Mouse (Mus musculus) midbrain, embryonic 12.5 days (tissue): Measurements from ENCODE around the gene Gja5. TPM values are rescaled to one million over a fixed set of nuclear protein-coding genes. Genes with fewer than 3 reads are reported as not detected.

ENCODE experiments used
- ATAC-seq: fragments of 200-750 bp; cut with Nextera tagmentation; 2 replicates; pipeline ENCODE4 v1.8.0; 2017; ENCODE audit warnings: low read depth, moderate TSS enrichment, moderate library complexity; ENCODE audit not compliant: low FRiP score
- H3K27ac ChIP-seq: fragments of 300-500 bp; sonication (generic); replicated peaks from 2 replicates; pipeline ENCODE4 v1.5.1; 2016; ENCODE audit warnings: mild to moderate bottlenecking
- H3K27me3 ChIP-seq: fragments of 300-500 bp; sonication (generic); 2 replicates; pipeline ENCODE4 v1.6.1; 2016; ENCODE audit warnings: mild to moderate bottlenecking
- H3K36me3 ChIP-seq: fragments of 300-500 bp; sonication (generic); 2 replicates; pipeline ENCODE4 v1.6.1; 2016
- H3K4me1 ChIP-seq: fragments of 300-500 bp; sonication (generic); 2 replicates; pipeline ENCODE4 v1.6.1; 2016
- H3K4me2 ChIP-seq: fragments of 300-500 bp; sonication (generic); replicated peaks from 2 replicates; pipeline ENCODE4 v1.6.1; 2016; ENCODE audit warnings: mild to moderate bottlenecking, moderate library complexity
- H3K4me3 ChIP-seq: fragments of 300-500 bp; sonication (generic); 2 replicates; pipeline ENCODE4 v1.5.1; 2016; ENCODE audit warnings: mild to moderate bottlenecking
- H3K9ac ChIP-seq: fragments of 300-500 bp; sonication (generic); replicated peaks from 2 replicates; pipeline ENCODE4 v1.6.1; 2016; ENCODE audit warnings: mild to moderate bottlenecking, moderate library complexity
- H3K9me3 ChIP-seq: fragments of 300-500 bp; sonication (generic); 2 replicates; pipeline ENCODE4 v1.6.1; 2016; ENCODE audit warnings: mild to moderate bottlenecking
- WGBS: fragments of 180-500 bp; shearing (Covaris S2); methylation state at CpG from one replicate; pipeline ENCODE4 v1.1.7; 2016; 5-methylcytosine and 5-hydroxymethylcytosine counted together
- polyA plus RNA-seq: library from polyadenylated mRNA; unstranded; fragments of >200 nt; fragmentation: Nextera tagmentation; extraction: Ambion mirVana; gene quantifications from 2 replicates; pipeline ENCODE4 v1.2.1, GENCODE M21; 2016

The Gja5 gene
- polyA plus RNA-seq, 1 experiment from 2014 or later, result 5.4 TPM

DNA sequence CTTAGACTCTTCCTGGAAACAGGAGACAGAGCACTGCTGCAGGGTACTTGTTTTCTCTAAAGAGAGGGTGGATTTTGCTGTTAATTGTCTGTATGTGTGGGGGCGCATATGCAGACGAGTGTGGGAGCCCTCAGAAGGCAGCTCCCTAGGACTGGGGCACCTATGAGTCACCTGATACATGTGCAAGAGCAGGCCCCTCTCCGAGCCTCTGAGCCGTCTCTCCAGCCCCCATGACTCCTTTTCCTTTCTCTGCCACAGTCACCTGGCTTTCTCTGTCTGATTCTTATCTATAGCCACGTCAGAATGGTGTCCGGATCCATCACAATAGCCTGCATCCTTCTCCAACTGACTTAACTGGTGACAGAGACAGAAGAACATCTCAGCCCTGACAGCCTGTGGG is 22.9 kb upstream of the Gja5 start:
- H3K36me3 ChIP-seq, result peaks cover 50% of the 10 kb centered on the region
- no peak overlapping the region for H3K4me3 ChIP-seq
- no peak overlapping the region for H3K9ac ChIP-seq
- 91% methylated on average over 6 of the region's 6 CpGs for WGBS
- H3K27me3 ChIP-seq, result no peaks in the 10 kb centered on the region
- H3K9me3 ChIP-seq, result no peaks in the 10 kb centered on the region
- no peaks in the 10 kb centered on the region for H3K4me1 ChIP-seq
- ATAC-seq, result no peak
- no peak overlapping the region for H3K27ac ChIP-seq
- H3K4me2 ChIP-seq, result no peak overlapping the region

DNA sequence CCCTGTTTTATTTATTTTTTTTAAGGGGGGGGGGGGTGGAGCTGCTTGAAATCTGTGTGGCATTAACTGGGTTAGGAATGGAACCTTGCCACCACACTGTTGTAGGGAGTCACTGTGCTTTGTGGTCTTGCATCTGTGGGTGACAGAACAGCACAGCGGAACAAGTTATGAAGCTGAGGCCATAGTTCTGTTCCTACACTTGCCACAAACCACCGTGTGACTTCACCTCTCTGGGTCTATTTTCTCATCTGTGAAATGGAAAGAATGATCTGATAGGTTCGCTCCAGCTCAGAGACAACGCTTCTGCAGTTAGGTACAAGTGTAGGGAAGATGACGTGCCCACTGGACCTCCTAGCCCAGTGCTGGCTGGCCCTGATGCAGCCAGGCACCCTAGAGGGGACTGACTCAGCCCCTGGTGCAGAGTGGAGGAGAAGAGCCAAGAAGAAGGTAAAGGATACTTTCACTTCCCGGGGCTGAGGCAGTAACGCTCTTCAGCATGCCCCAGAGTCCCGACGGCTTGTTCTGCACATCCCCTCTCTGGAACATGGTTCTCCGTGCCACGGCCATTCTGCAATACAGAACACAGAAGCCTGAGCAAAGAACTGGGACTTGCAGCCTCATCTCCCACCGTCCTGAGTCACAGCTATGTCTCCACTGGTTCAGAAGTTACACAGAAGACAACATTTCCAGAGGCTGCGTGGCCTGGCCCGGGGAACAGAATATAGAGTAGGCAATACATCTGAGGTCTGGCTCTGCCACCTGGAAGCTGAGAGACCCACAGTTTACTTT is 22.2 kb upstream of the Gja5 start:
- H3K9me3 ChIP-seq, result no peaks in the 10 kb centered on the region
- no peaks in the 10 kb centered on the region for H3K27me3 ChIP-seq
- no peak overlapping the region for H3K4me2 ChIP-seq
- no peak overlapping the region for H3K27ac ChIP-seq
- no peak for ATAC-seq
- WGBS, result 95% methylated on average over 14 of the region's 14 CpGs
- H3K36me3 ChIP-seq, result peaks cover 55% of the 10 kb centered on the region
- no peaks in the 10 kb centered on the region for H3K4me1 ChIP-seq
- H3K9ac ChIP-seq, result no peak overlapping the region
- no peak overlapping the region for H3K4me3 ChIP-seq

DNA sequence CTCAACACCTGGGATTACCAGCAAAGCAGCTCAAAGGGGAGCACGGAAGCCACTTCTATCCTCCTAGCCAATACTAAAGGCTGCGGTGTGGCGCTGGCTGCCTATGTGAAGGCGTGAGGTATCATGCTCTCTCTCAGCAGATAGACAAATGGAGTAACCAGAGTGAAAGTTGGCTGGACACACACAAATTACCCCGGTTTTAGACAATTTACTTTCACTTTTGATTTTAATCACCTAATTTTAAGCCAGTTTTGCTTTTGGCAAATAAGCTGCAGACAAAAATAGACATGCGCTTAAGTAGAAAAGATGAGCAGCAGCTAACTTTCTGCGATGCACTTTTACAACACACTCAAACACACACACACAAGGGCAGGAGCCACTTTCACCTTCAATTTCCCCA is 20.8 kb upstream of the Gja5 start:
- ATAC-seq, result no peak
- Histone ChIP-seq H3K9ac (no peak overlapping the region), H3K9me3 (no peaks in the 10 kb centered on the region), H3K27ac (no peak overlapping the region), H3K27me3 (no peaks in the 10 kb centered on the region), H3K36me3 (peaks cover 54% of the 10 kb centered on the region), H3K4me2 (no peak overlapping the region), H3K4me1 (no peaks in the 10 kb centered on the region), H3K4me3 (no peak overlapping the region)
- 95% methylated on average over 7 of the region's 7 CpGs for WGBS

DNA sequence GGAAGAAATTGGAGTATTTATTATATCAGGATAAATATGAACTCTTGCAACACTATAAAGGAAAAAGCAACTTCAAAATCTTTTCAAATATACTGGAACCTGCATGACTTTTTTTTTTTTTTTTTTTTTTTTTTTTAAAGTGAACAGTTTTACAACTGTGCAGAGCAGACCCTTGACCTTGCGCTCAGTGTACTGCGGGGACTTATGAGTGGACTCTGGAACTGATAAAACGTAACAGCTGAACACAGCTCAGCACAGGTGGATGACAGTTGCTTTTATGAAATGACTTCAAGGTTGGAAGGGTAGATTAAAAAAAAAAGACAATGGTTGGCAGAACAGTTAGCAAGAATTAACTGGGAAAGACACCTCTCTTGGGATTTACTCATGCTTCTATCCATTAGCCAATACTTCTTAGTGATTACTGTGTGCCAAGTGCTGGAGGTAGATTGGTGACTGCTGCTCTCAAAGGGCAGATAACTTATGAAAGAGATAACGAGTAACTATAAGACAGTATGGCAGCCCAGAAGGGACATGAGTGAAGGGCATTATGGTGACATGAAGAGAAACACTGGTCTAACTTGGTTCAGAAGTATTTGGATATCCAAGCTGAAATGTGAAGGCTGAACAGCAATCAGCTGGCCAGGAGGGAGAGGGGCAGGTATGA is 2.0 kb upstream of the Gja5 start:
- Histone ChIP-seq H3K4me2 (no peak overlapping the region), H3K9me3 (no peaks in the 10 kb centered on the region), H3K4me1 (peaks cover 10% of the 10 kb centered on the region), H3K36me3 (peaks cover 2% of the 10 kb centered on the region; the same call in 1 of the 2 replicates), H3K9ac (no peak overlapping the region), H3K4me3 (no peak overlapping the region), H3K27ac (no peak overlapping the region), H3K27me3 (peaks cover 13% of the 10 kb centered on the region)
- 92% methylated on average over 4 of the region's 4 CpGs for WGBS
- ATAC-seq, result no peak

DNA sequence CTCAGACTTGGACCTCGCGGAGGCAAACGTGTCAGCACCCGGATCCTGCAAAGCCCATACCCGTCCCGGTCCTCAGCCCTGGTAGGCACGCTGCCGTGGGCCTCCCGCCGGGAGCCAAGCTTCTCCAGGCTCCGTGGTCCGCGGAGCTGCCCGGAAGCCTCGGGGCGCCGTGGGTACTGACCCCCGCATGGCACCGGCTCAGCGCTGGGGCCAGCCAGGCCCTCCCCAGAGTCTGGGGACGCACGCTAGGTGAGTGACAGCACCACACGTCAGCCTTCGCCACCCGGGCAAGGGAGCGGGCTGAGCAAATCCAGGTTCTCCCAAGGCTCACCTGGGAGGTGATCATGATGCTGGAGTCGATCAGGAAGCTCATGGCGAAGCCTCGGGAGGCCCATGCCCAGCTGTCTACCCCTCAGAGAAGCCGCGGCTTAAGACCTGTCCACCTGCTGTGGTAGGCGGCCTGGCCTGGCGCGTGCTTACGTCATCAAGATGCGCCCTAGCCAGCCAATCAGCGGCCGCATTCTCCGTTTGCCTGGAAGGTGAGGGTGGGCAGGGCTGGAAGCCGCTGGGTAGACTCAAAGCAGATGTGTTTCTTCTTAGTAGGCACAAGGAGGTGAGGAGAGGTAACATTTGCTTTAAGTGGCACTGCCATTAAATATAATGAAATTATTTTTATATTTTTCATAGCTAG is 503 bp downstream of the Gja5 start, which contains the start of gene Gpr89:
TSS of gene Gpr89 (minus strand) at position 496 of the 691 bp plus-strand sequence.
- peaks cover 17% of the 10 kb centered on the region for H3K27me3 ChIP-seq
- no peak within 1 kb of the TSS for H3K27ac ChIP-seq
- H3K9me3 ChIP-seq, result no peaks in the 10 kb centered on the region
- under 1% methylated on average over 40 of the region's 40 CpGs for WGBS
- peak within 1 kb of the TSS; percentile 67 for H3K4me2 ChIP-seq
- peak; percentile 98 for ATAC-seq
- H3K4me3 ChIP-seq, result peak within 1 kb of the TSS; percentile 80
- peak within 1 kb of the TSS; percentile 76 for H3K9ac ChIP-seq
- no peaks in the 10 kb centered on the region for H3K36me3 ChIP-seq
- peaks cover 10% of the 10 kb centered on the region for H3K4me1 ChIP-seq

DNA sequence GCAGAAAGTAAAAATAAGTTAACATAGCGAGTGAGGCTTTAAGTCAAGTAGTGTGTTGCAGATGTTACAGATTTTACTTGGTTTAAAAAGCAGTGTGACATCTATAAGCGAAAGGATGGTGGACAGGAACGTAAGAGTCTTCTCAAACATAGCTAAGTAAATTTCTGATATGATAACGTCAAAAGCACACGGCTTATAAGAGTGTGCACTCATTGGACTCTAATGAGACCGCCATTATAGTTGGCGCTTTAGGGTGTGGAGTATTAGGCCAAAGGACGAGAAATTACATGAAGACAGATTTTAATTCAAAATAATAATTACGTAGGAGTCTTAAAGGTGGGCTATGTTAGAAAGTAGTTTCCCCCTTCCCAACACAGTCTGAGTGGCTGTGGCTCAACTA is 1.1 kb downstream of the Gja5 start:
- peak overlapping the region; percentile 80 for H3K4me3 ChIP-seq
- no peaks in the 10 kb centered on the region for H3K36me3 ChIP-seq
- no peaks in the 10 kb centered on the region for H3K9me3 ChIP-seq
- 0 out of 2 replicates have a peak, but pooled peaks have one; percentile 32 for ATAC-seq
- H3K9ac ChIP-seq, result peak overlapping the region; percentile 76
- H3K4me1 ChIP-seq, result peaks cover 10% of the 10 kb centered on the region
- no peak overlapping the region for H3K27ac ChIP-seq
- H3K4me2 ChIP-seq, result peak overlapping the region; percentile 67
- 43% methylated on average over 9 of the region's 9 CpGs for WGBS
- peaks cover 17% of the 10 kb centered on the region for H3K27me3 ChIP-seq

DNA sequence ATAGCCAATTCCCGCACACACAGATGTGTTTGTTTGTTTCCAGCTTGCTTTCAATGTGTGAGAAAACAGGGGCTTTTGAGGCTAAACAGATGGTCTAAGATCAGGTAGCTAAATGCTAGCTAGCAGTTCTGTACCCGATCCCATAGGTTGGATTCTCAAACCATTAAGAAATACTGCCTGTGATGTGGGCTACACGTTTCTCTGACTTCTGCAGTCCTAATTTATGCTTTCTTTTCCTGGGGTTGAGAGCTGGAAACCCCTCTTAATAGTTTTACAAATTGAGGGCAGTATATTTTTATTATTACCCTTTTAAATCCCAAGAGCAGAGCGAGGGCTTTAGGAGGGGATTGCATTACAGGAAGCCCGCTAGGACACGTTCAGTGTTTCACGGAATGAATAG is 16.5 kb downstream of the Gja5 start:
- Histone ChIP-seq H3K36me3 (no peaks in the 10 kb centered on the region), H3K27me3 (no peaks in the 10 kb centered on the region), H3K9me3 (no peaks in the 10 kb centered on the region), H3K9ac (no peak overlapping the region), H3K4me1 (no peaks in the 10 kb centered on the region), H3K4me2 (no peak overlapping the region), H3K27ac (no peak overlapping the region), H3K4me3 (no peak overlapping the region)
- ATAC-seq, result no peak
- WGBS, result 80% methylated on average over 7 of the region's 7 CpGs

- ATAC-seq, result no peak
- Histone ChIP-seq H3K27me3 (peaks cover 2% of the 10 kb centered on the region; the same call in 1 of the 2 replicates), H3K9ac (no peak overlapping the region), H3K4me2 (no peak overlapping the region), H3K36me3 (no peaks in the 10 kb centered on the region), H3K4me1 (no peaks in the 10 kb centered on the region), H3K9me3 (no peaks in the 10 kb centered on the region), H3K4me3 (no peak overlapping the region), H3K27ac (no peak overlapping the region)
- 86% methylated on average over 4 of the region's 4 CpGs for WGBS
These were observed 20.1 kb downstream of the Gja5 start for GRCm38 (mm10) chr3:96924631-96925030.

GRCm38 (mm10) chr3:96925920-96926319 is 21.4 kb downstream of the Gja5 start, which contains the start of gene Gja8:
Gene Gja8 (minus strand): TSS chr3:96926020.
- Histone ChIP-seq H3K27ac (no peak within 1 kb of the TSS), H3K4me2 (no peak within 1 kb of the TSS), H3K36me3 (no peaks in the 10 kb centered on the region), H3K9me3 (no peaks in the 10 kb centered on the region), H3K27me3 (peaks cover 8% of the 10 kb centered on the region; the same call in 1 of the 2 replicates), H3K4me1 (peaks cover 3% of the 10 kb centered on the region; the same call in 1 of the 2 replicates), H3K4me3 (no peak within 1 kb of the TSS), H3K9ac (no peak within 1 kb of the TSS)
- 67% methylated on average over 6 of the region's 6 CpGs for WGBS
- ATAC-seq, result no peak

DNA sequence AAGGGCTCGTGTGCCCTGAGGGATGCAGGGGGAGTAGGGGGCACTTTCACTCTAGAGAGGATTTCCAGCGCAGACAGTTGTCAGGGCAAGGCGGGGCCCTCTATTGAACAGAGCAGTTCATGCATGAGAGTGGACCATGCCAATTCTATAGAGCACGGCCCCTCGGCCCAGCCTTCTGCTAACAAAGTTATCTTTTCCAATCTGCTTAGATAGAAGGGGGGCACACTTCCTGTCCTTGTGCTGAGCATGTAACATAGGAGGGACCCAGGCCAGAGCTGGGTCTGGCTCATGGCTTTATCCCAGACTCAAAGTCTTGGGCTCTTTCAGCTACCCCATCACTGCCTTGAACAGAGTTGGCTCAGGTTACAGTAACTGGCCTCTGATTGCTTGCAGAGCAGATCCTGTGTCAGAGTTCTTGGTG is 26.8 kb downstream of the Gja5 start:
- Histone ChIP-seq H3K4me2 (peak overlapping the region; percentile 21), H3K4me1 (peaks cover 12% of the 10 kb centered on the region), H3K27me3 (peaks cover 35% of the 10 kb centered on the region), H3K9me3 (no peaks in the 10 kb centered on the region), H3K9ac (no peak overlapping the region), H3K4me3 (no peak overlapping the region), H3K36me3 (no peaks in the 10 kb centered on the region), H3K27ac (no peak overlapping the region)
- 11% methylated on average over 5 of the region's 5 CpGs for WGBS
- peak; percentile 63 for ATAC-seq

- Histone ChIP-seq H3K27ac (no peak overlapping the region), H3K4me3 (no peak overlapping the region), H3K4me1 (peaks cover 27% of the 10 kb centered on the region), H3K27me3 (peaks cover 27% of the 10 kb centered on the region), H3K9ac (no peak overlapping the region), H3K9me3 (no peaks in the 10 kb centered on the region), H3K36me3 (no peaks in the 10 kb centered on the region), H3K4me2 (no peak overlapping the region)
- no peak for ATAC-seq
- WGBS, result 10% methylated on average over 6 of the region's 6 CpGs
These were observed 31.7 kb downstream of the Gja5 start for GRCm38 (mm10) chr3:96936241-96936640.

- no peak overlapping the region for H3K4me3 ChIP-seq
- H3K9me3 ChIP-seq, result no peaks in the 10 kb centered on the region
- peaks cover 20% of the 10 kb centered on the region for H3K27me3 ChIP-seq
- H3K27ac ChIP-seq, result 0 out of 2 replicates have a peak overlapping the region, but pooled peaks have one; percentile 27
- peak; percentile 73 for ATAC-seq
- no peaks in the 10 kb centered on the region for H3K36me3 ChIP-seq
- 10% methylated on average over 5 of the region's 5 CpGs for WGBS
- H3K4me2 ChIP-seq, result no peak overlapping the region
- no peak overlapping the region for H3K9ac ChIP-seq
- H3K4me1 ChIP-seq, result peaks cover 21% of the 10 kb centered on the region; the same call in 1 of the 2 replicates
These were observed 33.1 kb downstream of the Gja5 start for GRCm38 (mm10) chr3:96937606-96938005.
